Mouse (Mus musculus): ENCODE data around the gene Hnrnpa3. TPM values are rescaled to one million over a fixed set of nuclear protein-coding genes. Genes with fewer than 3 reads are reported as not detected.
"Not testable (repeated sequence)": the region's sequence is repeated elsewhere in the genome, so short reads cannot be mapped to it uniquely, and the experiment has no call there.

Gene Hnrnpa3
- polyA plus RNA-seq, 1 experiment from 2014 or later, result 292 TPM

- DNase-seq (ENCODE audit: low spot score), result no peak
Observed at GRCm38 (mm10) chr2:75672561-75672960, 13.5 kb downstream of the Hnrnpa3 start.

GRCm38 (mm10) chr2:75676567-75676966, 17.5 kb downstream of the Hnrnpa3 start:
- DNase-seq (ENCODE audit: low spot score), result no peak

GRCm38 (mm10) chr2:75679947-75680346, 20.9 kb downstream of the Hnrnpa3 start:
- no peak for DNase-seq (ENCODE audit: low spot score)

GRCm38 (mm10) chr2:75681439-75681838, 22.4 kb downstream of the Hnrnpa3 start:
- DNase-seq (ENCODE audit: low spot score), result no peak

GRCm38 (mm10) chr2:75682978-75683709, 24.1 kb downstream of the Hnrnpa3 start:
- DNase-seq (ENCODE audit: low spot score), result peak; percentile 92

GRCm38 (mm10) chr2:75684526-75684925, 25.5 kb downstream of the Hnrnpa3 start:
- no peak for DNase-seq (ENCODE audit: low spot score)

GRCm38 (mm10) chr2:75685458-75685861, 26.4 kb downstream of the Hnrnpa3 start:
- peak; percentile 24 for DNase-seq (ENCODE audit: low spot score)

- no peak for DNase-seq (ENCODE audit: low spot score)
Observed at GRCm38 (mm10) chr2:75687040-75687749, 28.1 kb downstream of the Hnrnpa3 start.

GRCm38 (mm10) chr2:75688901-75689300, 29.8 kb downstream of the Hnrnpa3 start:
- DNase-seq (ENCODE audit: low spot score), result no peak

GRCm38 (mm10) chr2:75689482-75690158, 30.6 kb downstream of the Hnrnpa3 start:
- no peak for DNase-seq (ENCODE audit: low spot score)

- DNase-seq (ENCODE audit: low spot score), result no peak
Observed at GRCm38 (mm10) chr2:75690656-75691055, 31.6 kb downstream of the Hnrnpa3 start.

- no peak for DNase-seq (ENCODE audit: low spot score)
Observed at GRCm38 (mm10) chr2:75691316-75691715, 32.3 kb downstream of the Hnrnpa3 start.

GRCm38 (mm10) chr2:75692369-75692768, 33.3 kb downstream of the Hnrnpa3 start:
- no peak for DNase-seq (ENCODE audit: low spot score)

- not testable (repeated sequence) for DNase-seq (ENCODE audit: low spot score)
Observed at GRCm38 (mm10) chr2:75694926-75695325, 35.9 kb downstream of the Hnrnpa3 start.

GRCm38 (mm10) chr2:75695676-75696350, 36.8 kb downstream of the Hnrnpa3 start:
- DNase-seq (ENCODE audit: low spot score), result no peak

- DNase-seq (ENCODE audit: low spot score), result no peak
Observed at GRCm38 (mm10) chr2:75696371-75696770, 37.3 kb downstream of the Hnrnpa3 start.

- DNase-seq (ENCODE audit: low spot score), result no peak
Observed at GRCm38 (mm10) chr2:75697222-75697621, 38.2 kb downstream of the Hnrnpa3 start.

GRCm38 (mm10) chr2:75698007-75698406, 38.9 kb downstream of the Hnrnpa3 start:
- no peak for DNase-seq (ENCODE audit: low spot score)

- DNase-seq (ENCODE audit: low spot score), result no peak
Observed at GRCm38 (mm10) chr2:75698874-75699273, 39.8 kb downstream of the Hnrnpa3 start.

GRCm38 (mm10) chr2:75700543-75700942, 41.5 kb downstream of the Hnrnpa3 start:
- DNase-seq (ENCODE audit: low spot score), result no peak

- no peak for DNase-seq (ENCODE audit: low spot score)
Observed at GRCm38 (mm10) chr2:75701207-75701606, 42.1 kb downstream of the Hnrnpa3 start.

Data from thymus, postnatal 0 days (tissue).